Mouse (Mus musculus): Measurements from ENCODE around the gene Elmo1.

DNA sequence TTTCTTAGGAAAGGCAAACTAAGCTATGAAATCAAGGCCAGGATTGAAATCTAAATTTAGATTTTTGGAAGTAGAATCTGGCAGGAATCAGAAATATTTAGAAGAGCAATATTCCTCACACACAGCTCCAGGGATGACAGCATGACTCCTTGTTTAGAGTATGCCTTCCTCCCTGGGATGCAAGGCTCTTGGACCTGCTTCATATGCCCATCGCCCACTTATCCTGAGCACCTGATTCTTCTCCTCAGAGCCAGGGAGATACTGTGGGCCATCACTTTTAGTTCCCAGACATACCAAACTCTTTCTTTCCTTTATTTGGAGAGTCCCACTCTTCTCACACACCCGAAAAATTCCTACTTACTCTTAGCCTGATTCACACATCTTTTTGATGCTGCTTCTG, 449.2 kb downstream of the Elmo1 start:
- no peak for TF ChIP-seq CTCF (IDR thresholded peaks at IDR 0.05; ENCODE audit: insufficient read depth, low read depth, low read length)
- TF ChIP-seq POLR2A (IDR thresholded peaks at IDR 0.05; ENCODE audit: insufficient read depth, low read depth, low read length) = no peak

All from olfactory bulb, adult 2 months (tissue).